Mouse (Mus musculus): ENCODE data around the gene Tdp2.

Gene Tdp2

DNA sequence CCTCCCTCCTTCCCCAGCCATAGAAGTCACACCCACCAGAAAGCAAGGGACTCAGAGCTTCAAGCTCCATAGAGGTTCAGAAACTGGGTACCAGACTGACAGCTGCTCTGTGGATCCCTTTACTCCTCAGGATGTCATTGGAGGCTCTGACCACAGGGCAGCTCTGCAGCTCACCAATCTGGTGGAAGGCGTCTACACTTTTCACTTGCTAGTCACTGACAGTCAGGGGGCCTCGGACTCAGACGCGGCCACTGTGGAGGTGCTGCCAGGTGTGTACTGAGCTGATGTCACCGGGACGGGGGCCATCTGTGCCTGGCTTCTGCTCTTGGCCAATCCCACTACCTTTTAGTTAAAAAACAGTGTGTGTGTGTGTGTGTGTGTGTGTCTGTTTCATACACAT, 50.9 kb downstream of the Tdp2 start:
- DNase-seq: peak; percentile 40 to 62

DNA sequence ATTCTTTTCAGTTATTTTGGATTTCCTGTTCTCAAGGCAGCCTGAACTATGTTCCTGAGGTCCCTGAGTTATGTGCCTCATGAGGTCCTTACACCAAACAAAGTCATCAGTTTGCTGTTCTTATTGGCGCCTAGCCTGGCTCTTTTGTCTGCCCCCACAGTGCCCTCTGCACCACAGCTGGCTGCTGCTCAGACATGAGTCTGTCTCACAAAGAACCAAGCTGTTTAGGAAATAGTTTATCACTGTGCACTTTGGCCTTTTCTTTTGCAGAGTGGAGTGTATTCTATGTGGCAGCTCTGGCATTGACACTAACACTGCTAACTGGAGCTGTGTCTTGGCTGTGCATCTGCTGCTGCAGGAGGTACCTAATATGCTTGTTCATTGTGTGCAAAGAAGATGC, 58.1 kb downstream of the Tdp2 start:
- peak; percentile 77 to 81 for DNase-seq

Data from kidney, adult 8-10 months (tissue).